22 mouse cellular contexts compared by ENCODE assay signal in the genomic region with DNA sequence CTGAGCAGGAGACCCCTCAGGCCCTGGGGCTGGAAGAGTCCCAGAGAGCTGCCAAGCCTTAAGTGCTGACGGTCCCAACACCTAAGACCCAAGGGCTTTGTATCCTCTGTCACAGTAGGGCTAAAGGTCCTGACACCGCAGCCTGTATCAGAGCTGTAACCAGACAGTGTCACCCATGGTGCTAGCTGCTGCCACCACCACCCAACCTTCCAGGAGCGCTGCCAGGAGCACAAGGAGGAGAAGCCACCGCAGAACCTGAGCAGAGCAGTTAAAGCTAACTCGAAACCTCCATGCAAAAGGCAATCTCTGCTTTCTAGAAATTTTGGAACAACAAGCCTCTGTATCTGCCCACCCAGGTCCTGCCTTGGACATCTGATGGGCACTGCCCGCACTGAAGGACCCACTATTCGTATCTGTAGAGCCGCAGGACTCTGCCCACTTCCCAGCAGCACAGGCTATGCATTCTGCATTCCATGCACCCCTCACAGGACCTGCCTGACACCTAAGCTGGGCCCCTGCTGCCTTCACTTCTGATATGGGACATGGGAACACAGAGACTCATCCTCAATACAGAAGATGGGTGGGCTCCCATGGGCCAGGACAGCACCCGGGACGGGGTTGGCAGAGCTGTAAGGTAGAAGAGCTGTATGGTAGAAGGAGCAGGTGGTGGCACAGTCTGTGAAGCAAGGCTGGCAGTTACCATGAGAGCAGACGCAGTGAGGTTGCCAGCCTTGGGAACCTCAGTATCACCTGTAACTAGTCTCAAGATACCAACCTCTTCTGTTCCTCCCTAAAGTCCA. TPM values are rescaled to one million over a fixed set of nuclear protein-coding genes. Genes with fewer than 3 reads are reported as not detected.
A peak's percentile ranks its signal among the peaks of the same experiment; 100 is the strongest.
DNase-seq lines count a peak whose midpoint lies in the region; ATAC-seq and TF ChIP-seq lines count a peak whose summit lies in the region.
"Had no signal": no experiment of that assay in that cellular context is flagged by ENCODE, and none has a peak within 500 bp of the region (broad histone marks: within the 10 kb centered on the region; RNA-seq: fewer than 3 reads in every experiment).

No protein-coding gene starts in this region.

- TF ChIP-seq CTCF in layer of hippocampus, adult 2 months (conservative IDR thresholded peaks at IDR 0.05), result no peak

- H3K36me3 ChIP-seq in hindbrain, embryonic 16.5 days (ENCODE audit: control insufficient read depth, insufficient read depth, low read length), result no peaks in the 10 kb centered on the region
- H3K36me3 ChIP-seq: forebrain, embryonic 15.5 days; heart, embryonic 15.5 days; midbrain, embryonic 12.5 days had no signal

- no peaks in the 10 kb centered on the region for H3K27me3 ChIP-seq in hindbrain, embryonic 16.5 days (replicated peaks; ENCODE audit: control insufficient read depth, insufficient read depth, low read length)
- H3K27me3 ChIP-seq: forebrain, embryonic 15.5 days; heart, embryonic 15.5 days; midbrain, embryonic 12.5 days had no signal

- peaks cover 17% of the 10 kb centered on the region for H3K4me1 ChIP-seq in hindbrain, embryonic 16.5 days (ENCODE audit: control insufficient read depth, insufficient read depth, low read depth, low read length)

- WGBS in hindbrain, embryonic 16.5 days, result 96% methylated on average over 11 of the region's 11 CpGs

- H3K9me3 ChIP-seq in hindbrain, embryonic 16.5 days (ENCODE audit: control insufficient read depth, low read length), result no peaks in the 10 kb centered on the region
- H3K9me3 ChIP-seq: forebrain, embryonic 15.5 days; heart, embryonic 15.5 days; limb, embryonic 10.5 days; midbrain, embryonic 12.5 days had no signal

- H3K4me3 ChIP-seq in layer of hippocampus, adult 2 months, result no peak overlapping the region
- H3K4me3 ChIP-seq in hindbrain, embryonic 16.5 days (ENCODE audit: low read length), result no peak overlapping the region
- H3K4me3 ChIP-seq: erythroblast, embryonic 14.5 days; forebrain, embryonic 15.5 days; heart, embryonic 15.5 days; limb, embryonic 10.5 days; midbrain, embryonic 12.5 days had no signal

- DNase-seq in cerebellum, adult 11-12 months, result peak; percentile 52
- no peak for DNase-seq in cerebellum, postnatal 4 days (ENCODE audit: low spot score in 2 of 2)
- DNase-seq in layer of hippocampus, adult 2 months (ENCODE audit: low spot score in 2 of 2), result no peak
- no peak for DNase-seq in layer of hippocampus, adult 8-10 months (ENCODE audit: low spot score in 2 of 2)
- DNase-seq in cerebellum, adult 9-11 months, result peak; percentile 69
- no peak for DNase-seq in thymus, postnatal 0 days (ENCODE audit: low spot score)
- DNase-seq in retina, postnatal 1 day, result no peak
- DNase-seq: kidney, adult 8-10 months; kidney, postnatal 36 days; layer of hippocampus, postnatal 36 days; lung, adult 2 months; lung, postnatal 4 days; right cerebral cortex, postnatal 25 days; thymus, postnatal 36 days had no signal

- no peak overlapping the region for H3K4me2 ChIP-seq in hindbrain, embryonic 16.5 days (ENCODE audit: low read length)
- H3K4me2 ChIP-seq: forebrain, embryonic 15.5 days; heart, embryonic 15.5 days; liver, embryonic 11.5 days; midbrain, embryonic 12.5 days had no signal

- ATAC-seq in hindbrain, embryonic 16.5 days, result no peak
- ATAC-seq: forebrain, embryonic 15.5 days had no signal

- no peak overlapping the region for H3K9ac ChIP-seq in hindbrain, embryonic 16.5 days (ENCODE audit: low read depth, low read length)
- H3K9ac ChIP-seq: forebrain, embryonic 15.5 days; heart, embryonic 15.5 days; midbrain, embryonic 12.5 days had no signal

- peak overlapping the region; percentile 92 for H3K27ac ChIP-seq in layer of hippocampus, adult 2 months
- peak overlapping the region; percentile 17; the same call in 1 of the 2 replicates for H3K27ac ChIP-seq in hindbrain, embryonic 16.5 days (ENCODE audit: low read depth, low read length)
- H3K27ac ChIP-seq: heart, embryonic 15.5 days; limb, embryonic 10.5 days; midbrain, embryonic 12.5 days; stomach, postnatal 0 days had no signal

RNA-seq across cellular contexts. Expression of a gene that starts 18.2 kb away (rescaled TPM):
- total RNA-seq in layer of hippocampus, adult 2 months (2021), result 1 to 10 TPM; 2.1 to 2.4 TPM
- 1 to 10 TPM; 3.4 to 5.1 (median 4.2) TPM for total RNA-seq in layer of hippocampus, adult 8-10 months (2022)
- 7.8 and 9.4 TPM in 2 replicates for polyA plus RNA-seq in hindbrain, embryonic 16.5 days (2015; fragmentation: Nextera tagmentation; extraction: Ambion mirVana)
- 5.2 and 6.1 TPM in 2 replicates for polyA plus RNA-seq in thymus, postnatal 0 days (2015; fragmentation: Nextera tagmentation; extraction: Ambion mirVana)
- polyA plus RNA-seq: erythroblast, embryonic 14.5 days had no signal

RNA-seq across cellular contexts. Expression of a gene that starts 19.2 kb away (rescaled TPM):
- total RNA-seq in layer of hippocampus, adult 2 months (2021), result 10 to 100 TPM; 17.1 to 18.1 TPM
- 10 to 100 TPM; 13.7 to 22.1 (median 17.1) TPM for total RNA-seq in layer of hippocampus, adult 8-10 months (2022)
- polyA plus RNA-seq in hindbrain, embryonic 16.5 days (2015; fragmentation: Nextera tagmentation; extraction: Ambion mirVana), result 18.4 and 20.3 TPM in 2 replicates
- 19.6 and 19.9 TPM in 2 replicates for polyA plus RNA-seq in thymus, postnatal 0 days (2015; fragmentation: Nextera tagmentation; extraction: Ambion mirVana)

RNA-seq across cellular contexts. Expression of a gene that starts 36.0 kb away (rescaled TPM):
- under 1 TPM in 1 of 2 experiments, not detected in 1; 0.18 TPM for total RNA-seq in layer of hippocampus, adult 2 months (2021)
- total RNA-seq in layer of hippocampus, adult 8-10 months (2022), result 1 to 10 TPM in 2 of 4 experiments, under 1 TPM in 2; 0.54 to 1.2 (median 0.83) TPM
- polyA plus RNA-seq in hindbrain, embryonic 16.5 days (2015; fragmentation: Nextera tagmentation; extraction: Ambion mirVana), result 0.26 and 0.64 TPM in 2 replicates
- polyA plus RNA-seq in thymus, postnatal 0 days (2015; fragmentation: Nextera tagmentation; extraction: Ambion mirVana), result 0.54 and 0.79 TPM in 2 replicates
- polyA plus RNA-seq: erythroblast, embryonic 14.5 days had no signal

RNA-seq across cellular contexts. Expression of a gene that starts 43.2 kb away (rescaled TPM):
- total RNA-seq in layer of hippocampus, adult 2 months (2021), result 10 to 100 TPM; 56.5 to 63.1 TPM
- total RNA-seq in layer of hippocampus, adult 8-10 months (2022), result 10 to 100 TPM; 53.9 to 60.2 (median 54.8) TPM
- polyA plus RNA-seq in hindbrain, embryonic 16.5 days (2015; fragmentation: Nextera tagmentation; extraction: Ambion mirVana), result 24.5 and 29.3 TPM in 2 replicates
- polyA plus RNA-seq in thymus, postnatal 0 days (2015; fragmentation: Nextera tagmentation; extraction: Ambion mirVana), result 4.7 and 4.8 TPM in 2 replicates

Comparison
In these comparisons a context has a peak if more than half of its experiments do, and no peak if none do; other contexts are left out.
1. DNase-seq: peak in cerebellum, adult 11-12 months (single experiment) and cerebellum, adult 9-11 months (single experiment); none in cerebellum, postnatal 4 days (0 of 2), layer of hippocampus, adult 2 months (0 of 2), layer of hippocampus, adult 8-10 months (0 of 2), thymus, postnatal 0 days (single experiment) and retina, postnatal 1 day (single experiment).